Mouse (Mus musculus): ENCODE measurements around the gene Rgmb.

GRCm38 (mm10) chr17:15790716-15791115 is 40.1 kb downstream of the Rgmb start:
- TF ChIP-seq CTCF (IDR thresholded peaks at IDR 0.05; ENCODE audit: borderline replicate concordance, extremely low read depth, insufficient read depth, insufficient read length) (no peak), POLR2A (IDR thresholded peaks at IDR 0.05; ENCODE audit: borderline replicate concordance, extremely low read depth, insufficient read depth, insufficient read length, poor library complexity, severe bottlenecking) (no peak)
